Mouse (Mus musculus): Measurements from ENCODE around the gene Mief2.
A peak's percentile ranks its signal among the peaks of the same experiment; 100 is the strongest.

DNA sequence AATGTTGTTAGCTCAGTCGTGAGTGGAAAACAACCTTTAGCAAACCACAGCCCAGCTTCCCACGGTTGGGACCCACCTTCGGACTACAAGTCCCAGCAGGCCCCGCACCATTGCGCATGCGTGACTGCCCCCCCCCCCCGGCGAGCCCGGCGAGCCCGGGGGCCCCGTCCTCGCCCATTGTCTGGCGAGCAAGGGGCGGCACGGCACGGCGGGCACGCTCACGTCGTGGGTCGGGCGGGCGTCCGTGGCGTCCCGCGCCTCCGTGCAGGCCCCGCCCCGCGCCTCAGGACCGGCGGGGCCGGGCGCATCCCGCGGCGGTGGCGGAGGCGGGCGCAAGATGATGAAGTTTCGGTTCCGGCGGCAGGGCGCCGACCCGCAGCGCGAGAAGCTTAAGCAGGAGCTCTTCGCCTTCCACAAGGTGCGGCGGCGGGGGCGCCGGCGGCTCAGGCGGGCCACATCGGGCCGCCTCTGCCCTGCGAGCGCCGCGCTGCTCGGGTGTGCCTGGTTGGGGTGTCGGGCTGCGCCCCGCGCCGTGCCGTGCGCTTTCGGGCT, 28.6 kb upstream of the Mief2 start, which contains the start of gene Llgl1:
- TF ChIP-seq CTCF (IDR thresholded peaks at IDR 0.05; ENCODE audit: borderline replicate concordance, insufficient read depth, low read depth, low read length) (no peak), POLR2A (IDR thresholded peaks at IDR 0.05; ENCODE audit: borderline replicate concordance, insufficient read depth, low read length) (peak; percentile 64; the same call in 1 of the 2 replicates)

Measured in cerebellum, adult 2 months (tissue).